Mouse (Mus musculus) liver, adult 2 months (tissue): ENCODE data around the gene P4ha1. TPM values are rescaled to one million over a fixed set of nuclear protein-coding genes. Genes with fewer than 3 reads are reported as not detected.

Experiments
- DNase-seq: peaks from one replicate; pipeline ENCODE4 v3.0.0-alpha.2; 2011; ENCODE audit warnings: low read depth, low spot score; ENCODE audit errors: extremely low read depth
- H3K27ac ChIP-seq: fragments of 200-500 bp; replicated peaks from 2 replicates; pipeline ENCODE4 v1.5.1; 2012; ENCODE audit warnings: low read depth, mild to moderate bottlenecking, control low read depth, inconsistent platforms, low read length; ENCODE audit not compliant: insufficient read depth
- H3K27me3 ChIP-seq: fragments of 200-500 bp; 2 replicates; pipeline ENCODE4 v1.6.1; 2012; ENCODE audit warnings: mild to moderate bottlenecking, moderate library complexity, low read length, inconsistent platforms; ENCODE audit not compliant: control insufficient read depth, insufficient read depth
- H3K36me3 ChIP-seq: fragments of 200-500 bp; 2 replicates; pipeline ENCODE4 v1.6.1; 2012; ENCODE audit warnings: low read length, inconsistent platforms; ENCODE audit not compliant: control insufficient read depth, insufficient read depth
- H3K4me1 ChIP-seq: fragments of 200-500 bp; 2 replicates; pipeline ENCODE4 v1.6.1; 2011; ENCODE audit warnings: low read length; ENCODE audit not compliant: control insufficient read depth, insufficient read depth
- H3K4me3 ChIP-seq: fragments of 200-500 bp; 2 replicates; pipeline ENCODE4 v1.5.1; 2011; ENCODE audit warnings: low read depth, mild to moderate bottlenecking, control low read depth, low read length, moderate library complexity; ENCODE audit not compliant: insufficient read depth
- H3K79me2 ChIP-seq: fragments of 200-500 bp; 2 replicates; pipeline ENCODE4 v1.6.1; 2012; ENCODE audit warnings: inconsistent platforms, mild to moderate bottlenecking, low read length, moderate library complexity; ENCODE audit not compliant: control insufficient read depth, insufficient read depth
- H3K9ac ChIP-seq: fragments of 200-500 bp; 2 replicates; pipeline ENCODE4 v1.6.1; 2012; ENCODE audit warnings: low read depth, mild to moderate bottlenecking, control low read depth, inconsistent platforms, low read length
- CTCF ChIP-seq: fragments of 200-500 bp; IDR thresholded peaks from 2 replicates; pipeline ENCODE4 v1.5.1; 2011; ENCODE audit warnings: low read depth, low read length, control low read depth
- POLR2A ChIP-seq: fragments of 200-500 bp; IDR thresholded peaks from 2 replicates; pipeline ENCODE4 v1.6.1; 2011; ENCODE audit warnings: low read length, control low read depth; ENCODE audit not compliant: insufficient read depth; ENCODE audit errors: extremely low read depth
- WGBS: fragments of 180-500 bp; shearing (Covaris S2); methylation state at CpG from one replicate; pipeline ENCODE4 v1.1.7; 2018; 5-methylcytosine and 5-hydroxymethylcytosine counted together
- polyA plus RNA-seq: library from polyadenylated mRNA; depleted of rRNA; stranded (reverse); fragments of >200 nt; gene quantifications from 2 replicates; pipeline ENCODE4 v1.2.3, GENCODE M21; 2012
- total RNA-seq: library from RNA; depleted of rRNA; stranded (reverse); fragments of >200 nt; gene quantifications from 2 replicates; pipeline ENCODE4 v1.2.3, GENCODE M21; 2014

Gene P4ha1
- total and polyA plus RNA-seq, 2 experiments: 4.7 to 6.4 TPM

GRCm38 (mm10) chr10:59402899-59403792 is 80.0 kb downstream of the P4ha1 start, which contains the start of gene Pla2g12b:
Pla2g12b (plus strand) TSS chr10:59403660.
- peak; percentile 83 for DNase-seq
- peak within 1 kb of the TSS; percentile 84 for H3K9ac ChIP-seq
- TF ChIP-seq CTCF: no peak
- TF ChIP-seq POLR2A: peak; percentile 45; the same call in 1 of the 2 replicates
- peak within 1 kb of the TSS; percentile 88 for H3K4me3 ChIP-seq
- no peaks in the 10 kb centered on the region for H3K27me3 ChIP-seq
- peaks cover 9% of the 10 kb centered on the region for H3K4me1 ChIP-seq
- H3K36me3 ChIP-seq: no peaks in the 10 kb centered on the region
- 17% methylated on average over 21 of the region's 21 CpGs for WGBS
- peaks cover 21% of the 10 kb centered on the region; the same call in 1 of the 2 replicates for H3K79me2 ChIP-seq
- H3K27ac ChIP-seq: peak within 1 kb of the TSS; percentile 98

DNA sequence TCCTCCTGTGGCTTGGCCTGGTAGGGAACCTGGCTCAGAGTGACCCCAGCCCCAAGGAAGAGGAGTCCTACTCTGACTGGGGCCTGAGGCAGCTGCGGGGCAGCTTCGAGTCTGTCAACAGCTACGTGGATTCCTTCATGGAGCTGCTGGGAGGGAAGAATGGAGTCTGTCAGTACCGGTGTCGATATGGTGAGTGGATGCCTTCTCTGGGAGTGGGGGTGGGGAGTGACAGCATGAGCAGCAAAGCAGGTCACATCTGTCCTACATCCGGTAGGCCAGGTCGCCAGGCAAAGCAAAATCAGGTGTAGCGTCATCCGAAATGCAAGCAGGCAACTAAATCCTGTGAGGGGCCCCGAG is 80.7 kb downstream of the P4ha1 start:
- TF ChIP-seq CTCF (no peak), POLR2A (no peak)
- peaks cover 9% of the 10 kb centered on the region for H3K4me1 ChIP-seq
- peaks cover 21% of the 10 kb centered on the region; the same call in 1 of the 2 replicates for H3K79me2 ChIP-seq
- WGBS: 24% methylated on average over 10 of the region's 10 CpGs
- H3K27me3 ChIP-seq: no peaks in the 10 kb centered on the region
- H3K36me3 ChIP-seq: no peaks in the 10 kb centered on the region
- peak overlapping the region; percentile 98 for H3K27ac ChIP-seq
- DNase-seq: peak; percentile 62
- H3K4me3 ChIP-seq: peak overlapping the region; percentile 88
- peak overlapping the region; percentile 84 for H3K9ac ChIP-seq

DNA sequence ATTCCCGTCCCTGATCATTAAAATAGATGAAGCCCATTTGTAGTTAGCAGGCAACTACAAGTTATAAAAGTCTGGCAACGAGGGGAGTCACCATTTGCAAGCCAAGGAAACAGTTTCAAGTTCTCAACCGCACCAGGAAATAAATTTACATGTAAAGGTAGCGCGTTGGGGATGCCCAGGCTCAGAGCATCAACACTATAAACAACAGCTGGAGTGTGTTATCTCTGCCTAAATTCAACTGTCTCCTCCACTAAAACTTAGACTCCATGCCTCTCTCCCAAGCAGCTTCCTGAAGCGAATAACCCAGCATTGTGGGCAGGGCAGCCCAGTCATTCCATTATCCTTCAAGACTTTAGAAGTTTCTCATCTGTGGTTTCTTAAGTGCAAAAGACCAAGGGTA is 85.4 kb downstream of the P4ha1 start:
- H3K4me3 ChIP-seq: no peak overlapping the region
- peaks cover 21% of the 10 kb centered on the region; the same call in 1 of the 2 replicates for H3K79me2 ChIP-seq
- H3K9ac ChIP-seq: no peak overlapping the region
- no peaks in the 10 kb centered on the region for H3K27me3 ChIP-seq
- whole genome bisulfite sequencing: 80% methylated on average over 6 of the region's 6 CpGs
- no peak for TF ChIP-seq POLR2A
- TF ChIP-seq CTCF: no peak
- peaks cover 8% of the 10 kb centered on the region; the same call in 1 of the 2 replicates for H3K36me3 ChIP-seq
- DNase-seq: no peak
- H3K27ac ChIP-seq: no peak overlapping the region
- H3K4me1 ChIP-seq: peaks cover 5% of the 10 kb centered on the region

DNA sequence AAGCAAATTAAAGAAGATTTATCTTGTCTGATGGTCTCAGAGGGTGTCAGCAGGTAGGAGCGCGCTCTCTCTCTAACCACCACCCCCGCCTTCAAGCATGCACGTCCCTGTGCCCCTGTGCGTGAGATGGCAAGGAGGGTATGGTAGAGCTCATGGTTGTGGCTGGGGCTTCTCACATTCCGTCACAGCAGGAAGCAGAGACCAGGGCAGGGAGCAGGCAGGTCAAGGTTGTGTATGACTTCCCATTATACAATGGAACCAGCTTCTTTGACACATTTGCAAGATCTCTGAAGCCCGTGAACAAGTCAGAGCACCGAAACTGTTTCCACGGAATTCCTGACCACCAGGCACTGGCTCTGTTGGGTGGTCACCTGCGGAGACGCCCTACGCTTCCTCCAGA is 87.2 kb downstream of the P4ha1 start:
- Histone ChIP-seq H3K4me1 (peaks cover 1% of the 10 kb centered on the region), H3K27me3 (no peaks in the 10 kb centered on the region), H3K4me3 (no peak overlapping the region), H3K79me2 (peaks cover 11% of the 10 kb centered on the region; the same call in 1 of the 2 replicates), H3K27ac (no peak overlapping the region), H3K9ac (no peak overlapping the region), H3K36me3 (peaks cover 10% of the 10 kb centered on the region; the same call in 1 of the 2 replicates)
- TF ChIP-seq CTCF (no peak), POLR2A (no peak)
- WGBS: 86% methylated on average over 12 of the region's 12 CpGs
- no peak for DNase-seq

DNA sequence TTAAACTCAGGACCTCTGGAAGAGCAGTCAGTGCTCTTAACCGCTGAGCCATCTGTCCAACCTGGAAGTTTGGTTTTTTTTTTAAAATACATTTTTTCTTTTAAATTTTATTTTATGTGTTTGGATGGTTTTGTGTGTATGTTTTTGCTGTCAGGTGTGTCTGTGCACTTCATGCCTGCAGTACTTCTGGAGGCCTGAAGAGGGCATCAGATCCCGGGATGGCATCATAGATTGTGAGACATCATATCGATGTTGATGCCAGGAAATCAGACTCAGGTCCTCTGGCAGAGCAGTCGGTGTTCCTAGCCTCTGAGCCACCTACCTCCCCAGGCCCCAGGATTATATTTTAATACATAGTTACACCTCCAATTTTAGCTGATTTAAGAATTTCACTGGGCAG is 90.6 kb downstream of the P4ha1 start:
- Histone ChIP-seq H3K4me3 (no peak overlapping the region), H3K9ac (no peak overlapping the region), H3K27me3 (no peaks in the 10 kb centered on the region), H3K4me1 (no peaks in the 10 kb centered on the region; the same call in 1 of the 2 replicates), H3K79me2 (no peaks in the 10 kb centered on the region; the same call in 1 of the 2 replicates), H3K36me3 (peaks cover 15% of the 10 kb centered on the region; the same call in 1 of the 2 replicates), H3K27ac (no peak overlapping the region)
- TF ChIP-seq CTCF: peak; percentile 28; the same call in 1 of the 2 replicates
- no peak for TF ChIP-seq POLR2A
- WGBS: 93% methylated on average over 4 of the region's 4 CpGs
- DNase-seq: no peak
